Mouse (Mus musculus) heart, adult 2 months (tissue): Measurements from ENCODE around the gene Gm17657. TPM values are rescaled to one million over a fixed set of nuclear protein-coding genes. Genes with fewer than 3 reads are reported as not detected.

Experiments used
- DNase-seq, 2 experiments: peaks; one replicate each; pipeline ENCODE4 v3.0.0; 2021
- H3K27ac ChIP-seq: fragments of 200-600 bp; 2 replicates; pipeline ENCODE4 v1.8.1; 2022
- H3K27me3 ChIP-seq: fragments of 200-500 bp; 2 replicates; pipeline ENCODE4 v1.6.1; 2012; ENCODE audit warnings: mild to moderate bottlenecking, low read length, inconsistent platforms, mixed read lengths; ENCODE audit not compliant: control insufficient read depth, insufficient read depth
- H3K36me3 ChIP-seq: fragments of 200-500 bp; 2 replicates; pipeline ENCODE4 v1.6.1; 2012; ENCODE audit warnings: low read length, inconsistent platforms; ENCODE audit not compliant: control insufficient read depth, insufficient read depth
- H3K4me1 ChIP-seq: fragments of 200-500 bp; 2 replicates; pipeline ENCODE4 v1.6.1; 2011; ENCODE audit warnings: low read length; ENCODE audit not compliant: control insufficient read depth, insufficient read depth
- H3K4me3 ChIP-seq: fragments of 200-600 bp; 2 replicates; pipeline ENCODE4 v1.8.1; 2022
- H3K79me2 ChIP-seq: fragments of 200-500 bp; replicated peaks from 2 replicates; pipeline ENCODE4 v1.6.1; 2012; ENCODE audit warnings: mild to moderate bottlenecking, inconsistent platforms, low read length, moderate library complexity, mixed read lengths; ENCODE audit not compliant: control insufficient read depth, insufficient read depth
- H3K9ac ChIP-seq: fragments of 200-500 bp; 2 replicates; pipeline ENCODE4 v1.6.1; 2012; ENCODE audit warnings: low read depth, mild to moderate bottlenecking, control low read depth, inconsistent platforms, low read length, mixed read lengths
- CTCF ChIP-seq: fragments of 200-600 bp; IDR thresholded peaks from 2 replicates; pipeline ENCODE4 v1.8.1; 2022; ENCODE audit warnings: antibody characterized with exemption, mild to moderate bottlenecking, moderate library complexity
- EP300 ChIP-seq: fragments of 200-500 bp; IDR thresholded peaks from 2 replicates; pipeline ENCODE4 v1.6.1; 2011; ENCODE audit warnings: low read depth, low read length, control low read depth; ENCODE audit not compliant: insufficient read depth
- POLR2A ChIP-seq: fragments of 200-500 bp; IDR thresholded peaks from 2 replicates; pipeline ENCODE4 v1.6.1; 2011; ENCODE audit warnings: mild to moderate bottlenecking, low read depth, low read length, control low read depth; ENCODE audit not compliant: insufficient read depth
- WGBS: fragments of 180-500 bp; shearing (Covaris S2); methylation state at CpG from one replicate; pipeline ENCODE4 v1.1.7; 2018; 5-methylcytosine and 5-hydroxymethylcytosine counted together
- intact Hi-C: fragments of 180-260 bp; cut with DNase I; formaldehyde crosslinking; loops from one replicate; pipeline ENCODE4 v1.15.1; 2025
- polyA plus RNA-seq: library from polyadenylated mRNA; depleted of rRNA; stranded (reverse); fragments of >200 nt; gene quantifications from 2 replicates; pipeline ENCODE4 v1.2.3, GENCODE M21; 2012
- total RNA-seq, 2 experiments: library from RNA; stranded (reverse); gene quantifications; 2 replicates each; pipeline ENCODE4 v1.2.3; 2021

The Gm17657 gene
- total and polyA plus RNA-seq, 3 experiments: not detected

- intact Hi-C loops: no loop called here
- DNase-seq: no peak
- Histone ChIP-seq H3K79me2 (no peaks in the 10 kb centered on the region), H3K27ac (no peak overlapping the region), H3K4me1 (no peaks in the 10 kb centered on the region; the same call in 1 of the 2 replicates), H3K9ac (no peak overlapping the region), H3K27me3 (no peaks in the 10 kb centered on the region), H3K4me3 (no peak overlapping the region), H3K36me3 (no peaks in the 10 kb centered on the region)
- 96% methylated on average over 2 of the region's 2 CpGs for WGBS
- TF ChIP-seq CTCF (no peak), POLR2A (no peak), EP300 (no peak)
Observed at GRCm38 (mm10) chr17:29483282-29483681, 66.2 kb downstream of the Gm17657 start.

- Histone ChIP-seq H3K9ac (no peak overlapping the region), H3K27me3 (no peaks in the 10 kb centered on the region), H3K79me2 (no peaks in the 10 kb centered on the region), H3K27ac (no peak overlapping the region), H3K4me3 (no peak overlapping the region), H3K36me3 (no peaks in the 10 kb centered on the region), H3K4me1 (no peaks in the 10 kb centered on the region; the same call in 1 of the 2 replicates)
- TF ChIP-seq POLR2A (no peak), CTCF (no peak), EP300 (no peak)
- intact Hi-C loops: no loop called here
- no peak for DNase-seq
- 89% methylated on average over 7 of the region's 7 CpGs for WGBS
Observed at GRCm38 (mm10) chr17:29482632-29483031, 66.8 kb downstream of the Gm17657 start.

GRCm38 (mm10) chr17:29480256-29480655 is 69.2 kb downstream of the Gm17657 start:
- Histone ChIP-seq H3K4me3 (no peak overlapping the region), H3K9ac (no peak overlapping the region), H3K36me3 (no peaks in the 10 kb centered on the region), H3K27ac (no peak overlapping the region), H3K27me3 (no peaks in the 10 kb centered on the region), H3K79me2 (no peaks in the 10 kb centered on the region), H3K4me1 (no peaks in the 10 kb centered on the region; the same call in 1 of the 2 replicates)
- intact Hi-C loops: no loop called here
- no peak for DNase-seq
- WGBS: 87% methylated on average over 2 of the region's 2 CpGs
- TF ChIP-seq CTCF (no peak), POLR2A (no peak), EP300 (no peak)

GRCm38 (mm10) chr17:29478271-29478670 is 71.2 kb downstream of the Gm17657 start:
- no peak overlapping the region for H3K9ac ChIP-seq
- H3K27me3 ChIP-seq: no peaks in the 10 kb centered on the region
- no peaks in the 10 kb centered on the region for H3K36me3 ChIP-seq
- H3K79me2 ChIP-seq: no peaks in the 10 kb centered on the region
- 81% methylated on average over 4 of the region's 4 CpGs for WGBS
- no peaks in the 10 kb centered on the region; the same call in 1 of the 2 replicates for H3K4me1 ChIP-seq
- H3K27ac ChIP-seq: no peak overlapping the region
- H3K4me3 ChIP-seq: no peak overlapping the region
- no peak for DNase-seq
- intact Hi-C loops: no loop called here
- TF ChIP-seq EP300: no peak
- TF ChIP-seq POLR2A: no peak
- TF ChIP-seq CTCF: no peak

GRCm38 (mm10) chr17:29477357-29477756 is 72.1 kb downstream of the Gm17657 start:
- intact Hi-C loops: no loop called here
- Histone ChIP-seq H3K27ac (no peak overlapping the region), H3K9ac (no peak overlapping the region), H3K36me3 (no peaks in the 10 kb centered on the region), H3K4me3 (no peak overlapping the region), H3K4me1 (no peaks in the 10 kb centered on the region; the same call in 1 of the 2 replicates), H3K27me3 (no peaks in the 10 kb centered on the region), H3K79me2 (no peaks in the 10 kb centered on the region)
- TF ChIP-seq CTCF (no peak), POLR2A (no peak), EP300 (no peak)
- DNase-seq: no peak
- WGBS: 94% methylated on average over 10 of the region's 10 CpGs

GRCm38 (mm10) chr17:29476461-29476860 is 73.0 kb downstream of the Gm17657 start:
- no peak for DNase-seq

More at GRCm38 (mm10) chr17:29476461-29476860, 73.0 kb downstream of the Gm17657 start:
- no peak overlapping the region for H3K27ac ChIP-seq
- no peak overlapping the region for H3K4me3 ChIP-seq
- TF ChIP-seq POLR2A: no peak
- no peak for TF ChIP-seq CTCF
- no peak for TF ChIP-seq EP300
- H3K27me3 ChIP-seq: no peaks in the 10 kb centered on the region
- no peaks in the 10 kb centered on the region; the same call in 1 of the 2 replicates for H3K4me1 ChIP-seq
- H3K79me2 ChIP-seq: no peaks in the 10 kb centered on the region
- no peak overlapping the region for H3K9ac ChIP-seq
- 86% methylated on average over 4 of the region's 4 CpGs for WGBS
- no peaks in the 10 kb centered on the region for H3K36me3 ChIP-seq
- intact Hi-C loops: no loop called here
